Mouse (Mus musculus) liver, adult (tissue): ENCODE results near the gene Cpe.

Experiments used
- GATA4 ChIP-seq: IDR thresholded peaks from 2 replicates; pipeline ENCODE4 v1.6.1; 2014; ENCODE audit warnings: mild to moderate bottlenecking, low read length; ENCODE audit not compliant: insufficient replicate concordance

Cpe gene

GRCm38 (mm10) chr8:64691591-64692401 is 1.1 kb downstream of the Cpe start:
- no peak for TF ChIP-seq GATA4

GRCm38 (mm10) chr8:64690845-64691244 is 2.0 kb downstream of the Cpe start:
- TF ChIP-seq GATA4, result no peak

DNA sequence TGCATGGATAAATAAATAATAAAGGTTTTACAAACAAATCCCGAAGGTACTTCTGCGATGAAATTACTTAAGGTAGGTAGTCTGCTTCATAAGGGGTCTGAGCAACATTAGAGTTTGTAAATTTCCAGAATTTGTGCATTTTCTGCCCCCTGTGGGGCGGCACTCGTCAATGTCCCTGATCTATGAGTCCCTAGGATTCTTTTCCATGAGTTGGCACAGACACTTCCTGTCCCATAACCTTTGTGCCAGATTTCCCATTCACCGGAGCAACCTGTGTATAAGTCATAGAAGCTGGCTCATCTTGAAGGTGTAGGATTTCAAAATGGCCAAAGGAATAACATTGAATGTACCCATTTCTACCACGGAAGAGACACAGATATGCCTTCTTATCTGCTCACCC is 2.5 kb downstream of the Cpe start:
- TF ChIP-seq GATA4, result no peak

DNA sequence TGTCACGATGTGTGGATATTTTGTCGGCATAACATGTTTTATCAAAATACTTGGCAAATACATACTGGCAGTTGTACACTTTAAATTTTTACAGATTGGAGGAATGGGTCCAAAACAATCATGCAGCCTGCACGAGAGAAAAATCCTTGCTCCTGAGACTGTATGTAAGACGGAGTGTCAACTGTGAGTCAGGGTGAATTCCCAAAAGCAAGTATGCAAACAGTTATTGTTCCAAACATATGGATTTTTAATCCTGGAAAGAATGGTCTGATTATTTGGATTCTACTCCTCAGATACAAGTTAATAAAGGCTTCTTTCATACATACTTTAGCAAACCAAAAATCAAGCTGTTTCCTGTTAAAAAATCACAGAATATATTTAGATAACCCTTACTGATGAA is 4.1 kb downstream of the Cpe start:
- TF ChIP-seq GATA4, result no peak

DNA sequence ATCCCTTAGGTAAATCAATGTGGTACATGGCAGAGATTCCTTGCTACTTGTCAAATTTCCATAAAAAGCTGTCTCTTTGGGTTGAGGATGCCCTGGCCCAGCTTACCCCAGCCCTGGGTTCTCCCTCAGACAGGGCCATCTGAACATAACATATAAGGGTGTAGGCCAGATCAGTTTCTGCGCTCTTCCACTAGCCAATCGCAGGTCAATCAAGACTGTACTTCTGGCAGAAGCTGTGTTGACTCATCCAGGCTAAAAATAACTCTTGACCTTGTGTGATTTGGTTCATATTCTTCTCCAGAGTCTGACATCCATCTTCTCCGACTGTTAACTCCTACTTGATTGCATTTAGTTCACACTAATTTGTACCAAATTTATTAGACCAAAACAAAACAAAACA is 4.7 kb downstream of the Cpe start:
- no peak for TF ChIP-seq GATA4

GRCm38 (mm10) chr8:64682501-64682900 is 10.4 kb downstream of the Cpe start:
- no peak for TF ChIP-seq GATA4

- TF ChIP-seq GATA4, result no peak
Measured at GRCm38 (mm10) chr8:64676381-64676780, 16.5 kb downstream of the Cpe start.

DNA sequence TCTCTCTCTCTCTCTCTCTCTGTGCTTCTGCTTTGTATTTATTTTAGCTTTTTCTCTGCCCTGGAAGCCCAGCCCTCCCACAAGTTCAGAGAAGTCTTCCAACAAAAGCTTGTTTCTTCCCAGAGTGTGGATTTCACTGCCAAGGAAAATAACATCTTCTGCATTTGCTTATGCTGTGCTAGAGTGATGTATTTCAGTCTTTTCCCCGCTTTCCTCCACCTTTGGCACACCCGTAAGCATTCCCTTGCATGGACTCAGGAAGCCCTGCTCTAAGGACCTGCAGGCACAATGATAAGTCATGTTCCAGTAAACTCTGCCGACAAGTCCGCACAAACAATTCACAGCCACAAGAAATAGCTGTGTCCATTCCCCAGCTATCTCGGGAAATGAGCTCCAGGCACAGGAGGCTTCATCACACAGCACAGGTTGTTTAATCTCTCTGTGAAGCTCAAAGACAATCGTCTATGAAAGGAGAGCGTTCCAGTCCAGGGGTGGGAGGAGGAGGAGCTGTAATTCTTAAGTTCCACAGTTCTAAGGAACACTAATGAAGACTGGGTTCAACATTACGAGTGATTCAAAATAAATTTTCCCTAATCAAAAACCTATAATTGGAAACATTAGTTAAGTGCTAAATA is 17.8 kb downstream of the Cpe start:
- TF ChIP-seq GATA4, result no peak

DNA sequence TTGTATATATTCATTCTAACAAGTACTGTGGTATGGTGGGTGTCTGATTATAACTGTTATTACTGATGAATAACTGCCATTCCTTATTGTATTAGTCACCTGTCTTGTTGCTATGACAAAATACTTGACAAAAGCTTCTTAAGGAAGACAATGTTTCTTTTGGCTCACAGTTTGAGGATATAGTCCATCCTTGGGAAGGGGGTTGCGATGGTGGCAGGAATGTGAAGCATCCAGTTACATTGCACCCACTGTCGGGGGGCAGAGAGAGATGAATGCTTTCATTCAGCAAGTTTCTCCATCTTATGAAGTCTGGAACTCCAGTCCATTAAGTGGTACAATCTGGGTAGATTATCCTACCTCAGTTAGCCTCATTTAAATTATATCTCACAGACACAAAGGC is 19.9 kb downstream of the Cpe start:
- TF ChIP-seq GATA4, result no peak

- TF ChIP-seq GATA4, result no peak
Measured at GRCm38 (mm10) chr8:64671937-64672336, 20.9 kb downstream of the Cpe start.

GRCm38 (mm10) chr8:64665563-64665962 is 27.3 kb downstream of the Cpe start:
- TF ChIP-seq GATA4, result no peak

- no peak for TF ChIP-seq GATA4
Measured at GRCm38 (mm10) chr8:64664811-64665210, 28.0 kb downstream of the Cpe start.

DNA sequence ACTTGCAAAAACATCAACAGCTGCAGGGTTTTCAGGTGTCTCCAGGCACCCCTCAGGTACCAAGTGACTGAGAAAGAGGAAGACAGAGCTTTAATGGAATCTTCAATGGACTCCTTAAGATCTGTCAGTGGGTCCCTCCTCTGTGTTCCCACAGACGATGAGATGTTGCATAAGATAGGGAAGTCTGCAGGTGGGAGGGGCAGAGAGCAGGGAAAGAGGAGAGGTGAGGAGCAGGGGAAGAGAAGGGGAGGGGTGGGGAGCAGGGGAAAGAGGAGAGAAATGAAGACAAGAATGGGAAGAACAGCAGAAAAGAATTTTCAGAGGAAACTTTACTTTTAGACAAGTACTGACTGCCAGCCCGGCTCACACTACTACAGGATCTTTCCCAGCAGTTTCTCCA is 28.5 kb downstream of the Cpe start:
- TF ChIP-seq GATA4, result no peak

GRCm38 (mm10) chr8:64659097-64659496 is 33.8 kb downstream of the Cpe start:
- no peak for TF ChIP-seq GATA4

- TF ChIP-seq GATA4, result no peak
Measured at GRCm38 (mm10) chr8:64657980-64658401, 34.9 kb downstream of the Cpe start.

DNA sequence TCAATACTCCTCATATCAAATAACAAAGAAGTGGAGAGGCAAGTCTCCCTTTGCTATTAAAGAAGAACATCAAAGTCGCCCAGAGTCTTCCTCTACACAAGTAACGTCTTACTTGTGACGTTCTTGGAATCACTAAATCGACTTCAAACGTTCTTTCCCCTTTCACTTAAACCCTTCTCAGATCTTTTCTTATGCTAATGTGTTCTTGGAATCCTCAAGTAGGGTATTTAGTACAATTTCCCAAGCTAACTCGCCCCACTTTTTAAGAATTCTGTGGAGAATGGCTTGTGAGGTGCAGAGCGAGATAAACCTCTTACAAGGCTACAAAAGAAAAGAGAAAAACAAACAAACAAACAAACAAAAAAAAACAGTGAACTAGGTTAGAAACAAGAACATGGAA is 35.3 kb downstream of the Cpe start:
- no peak for TF ChIP-seq GATA4

GRCm38 (mm10) chr8:64655887-64656286 is 37.0 kb downstream of the Cpe start:
- TF ChIP-seq GATA4, result no peak
